Mouse (Mus musculus) ES-Bruce4 (cell line): ENCODE measurements at regions not wholly inside any gene's neighbourhood (a gene's known extent, or its start where the extent isn't known, plus 50 kb on each side); places are given as distances from the start of the nearest gene placed in this dataset.

Experiments
- CTCF ChIP-seq: IDR thresholded peaks from one replicate; pipeline ENCODE4 v1.8.1; 2011; ENCODE audit warnings: low read depth, low read length
- POLR2A ChIP-seq: IDR thresholded peaks from one replicate; pipeline ENCODE4 v1.8.1; 2011; ENCODE audit warnings: low read length; ENCODE audit not compliant: insufficient read depth

GRCm38 (mm10) chr11:111536040-111536836, 470.3 kb downstream of the Kcnj2 start:
- TF ChIP-seq CTCF = no peak
- TF ChIP-seq POLR2A = no peak
